Mouse (Mus musculus) CH12.LX (cell line): ENCODE measurements around the gene Kyat3. TPM values are rescaled to one million over a fixed set of nuclear protein-coding genes. Genes with fewer than 3 reads are reported as not detected.

ENCODE experiments used
- DNase-seq: peaks from one replicate; pipeline ENCODE4 v3.0.0-alpha.2; 2013; ENCODE audit errors: extremely low read depth
- H3K27ac ChIP-seq: 2 replicates; pipeline ENCODE4 v1.5.1; 2012; ENCODE audit warnings: low read depth, mild to moderate bottlenecking, control low read depth, moderate library complexity; ENCODE audit not compliant: insufficient read depth
- H3K27me3 ChIP-seq: replicated peaks from 2 replicates; pipeline ENCODE3; 2012; ENCODE audit warnings: inconsistent platforms
- H3K36me3 ChIP-seq, 2 experiments: replicated peaks in 1 of 2; 2 replicates each; pipeline versions ENCODE3 to v1.6.1; 2012; ENCODE audit warnings: inconsistent platforms in 1 of 2, low read length in 1 of 2, mild to moderate bottlenecking in 1 of 2, mixed read lengths in 1 of 2, moderate library complexity in 1 of 2; ENCODE audit not compliant: control insufficient read depth in 1 of 2, insufficient read depth in 1 of 2
- H3K4me1 ChIP-seq, 2 experiments: 2 replicates each; pipeline ENCODE4 v1.6.1; 2012; ENCODE audit warnings: inconsistent platforms in 1 of 2, moderate library complexity in 1 of 2; ENCODE audit not compliant: insufficient read depth in 2 of 2, control insufficient read depth in 1 of 2
- H3K4me2 ChIP-seq: 2 replicates; pipeline ENCODE4 v1.6.1; 2012; ENCODE audit warnings: low read depth, mild to moderate bottlenecking, control low read depth; ENCODE audit not compliant: poor library complexity, insufficient read depth, severe bottlenecking
- H3K4me3 ChIP-seq, 3 experiments: fragments of 150-350 bp in 1 of 3; sonication (generic) in 1 of 3; replicated peaks in 1 of 3; 2 replicates each; pipeline versions ENCODE3 to v1.5.1; 2011 to 2012; ENCODE audit warnings: low read depth in 2 of 3, low read length in 2 of 3, mild to moderate bottlenecking in 2 of 3, moderate library complexity in 2 of 3, control low read depth in 1 of 3, improper control_type of control experiment in 1 of 3, inconsistent platforms in 1 of 3, mixed read lengths in 1 of 3; ENCODE audit not compliant: poor library complexity in 1 of 3
- H3K79me2 ChIP-seq: replicated peaks from 2 replicates; pipeline ENCODE4 v1.6.1; 2012; ENCODE audit warnings: mild to moderate bottlenecking, moderate library complexity; ENCODE audit not compliant: control insufficient read depth, poor library complexity, insufficient read depth, severe bottlenecking; ENCODE audit errors: extremely low read depth
- H3K9ac ChIP-seq: 2 replicates; pipeline ENCODE4 v1.6.1; 2012; ENCODE audit warnings: low read depth, mild to moderate bottlenecking, control low read depth, moderate library complexity; ENCODE audit not compliant: insufficient read depth
- H3K9me3 ChIP-seq: replicated peaks from 2 replicates; pipeline ENCODE3; 2012; ENCODE audit warnings: low read length, inconsistent platforms, mixed read lengths
- CHD2 ChIP-seq: IDR thresholded peaks from 2 replicates; pipeline ENCODE4 v1.6.1; 2011; ENCODE audit warnings: low read length, improper control_type of control experiment
- ELF1 ChIP-seq: IDR thresholded peaks from 2 replicates; pipeline ENCODE4 v1.6.1; 2014; ENCODE audit warnings: low read depth, mild to moderate bottlenecking, inconsistent platforms, low read length, improper control_type of control experiment
- EP300 ChIP-seq: IDR thresholded peaks from 2 replicates; pipeline ENCODE4 v1.6.1; 2011; ENCODE audit warnings: low read length, improper control_type of control experiment
- GABPA ChIP-seq: IDR thresholded peaks from 2 replicates; pipeline ENCODE4 v1.6.1; 2012; ENCODE audit warnings: low read depth, low read length, improper control_type of control experiment, inconsistent platforms; ENCODE audit not compliant: insufficient replicate concordance
- IRF4 ChIP-seq: IDR thresholded peaks from 2 replicates; pipeline ENCODE4 v1.6.1; 2014; ENCODE audit warnings: low read depth, mild to moderate bottlenecking, inconsistent platforms, low read length, improper control_type of control experiment
- JUN ChIP-seq: IDR thresholded peaks from 2 replicates; pipeline ENCODE4 v1.6.1; 2011; ENCODE audit warnings: low read depth, mild to moderate bottlenecking, low read length, improper control_type of control experiment, moderate library complexity; ENCODE audit not compliant: insufficient read depth
- JUND ChIP-seq: conservative IDR thresholded peaks from 2 replicates; pipeline ENCODE4 v1.6.1; 2011; ENCODE audit warnings: low read depth, low read length, improper control_type of control experiment
- MAFK ChIP-seq: IDR thresholded peaks from 2 replicates; pipeline ENCODE4 v1.6.1; 2011; ENCODE audit warnings: low read length, improper control_type of control experiment; ENCODE audit not compliant: insufficient replicate concordance
- MAX ChIP-seq: IDR thresholded peaks from 2 replicates; pipeline ENCODE4 v1.6.1; 2011; ENCODE audit warnings: low read length, improper control_type of control experiment
- MAZ ChIP-seq: IDR thresholded peaks from 2 replicates; pipeline ENCODE4 v1.6.1; 2012; ENCODE audit warnings: low read depth, mild to moderate bottlenecking, inconsistent platforms, low read length, improper control_type of control experiment, moderate library complexity
- MEF2A ChIP-seq: IDR thresholded peaks from 2 replicates; pipeline ENCODE4 v1.6.1; 2014; ENCODE audit warnings: low read depth, mild to moderate bottlenecking, inconsistent platforms, low read length, improper control_type of control experiment, borderline replicate concordance
- MXI1 ChIP-seq: IDR thresholded peaks from 2 replicates; pipeline ENCODE4 v1.6.1; 2011; ENCODE audit warnings: mild to moderate bottlenecking, low read depth, low read length, improper control_type of control experiment
- MYC ChIP-seq: IDR thresholded peaks from 2 replicates; pipeline ENCODE4 v1.6.1; 2011; ENCODE audit warnings: low read depth, mild to moderate bottlenecking, improper control_type of control experiment, low read length
- NELFE ChIP-seq: IDR thresholded peaks from 2 replicates; pipeline ENCODE4 v1.6.1; 2011; ENCODE audit warnings: low read depth, low read length, improper control_type of control experiment
- PAX5 ChIP-seq: IDR thresholded peaks from 2 replicates; pipeline ENCODE4 v1.6.1; 2012; ENCODE audit warnings: low read length, inconsistent platforms, mixed read lengths
- POLR2A ChIP-seq: IDR thresholded peaks from 2 replicates; pipeline ENCODE4 v1.6.1; 2011; ENCODE audit warnings: low read depth, mild to moderate bottlenecking, improper control_type of control experiment, low read length
- RCOR1 ChIP-seq: conservative IDR thresholded peaks from 2 replicates; pipeline ENCODE4 v1.6.1; 2012; ENCODE audit warnings: low read depth, mild to moderate bottlenecking, inconsistent platforms, low read length, improper control_type of control experiment
- SIN3A ChIP-seq: IDR thresholded peaks from 2 replicates; pipeline ENCODE4 v1.6.1; 2012; ENCODE audit warnings: low read length, improper control_type of control experiment, inconsistent platforms
- SMC3 ChIP-seq: IDR thresholded peaks from 2 replicates; pipeline ENCODE4 v1.6.1; 2011; ENCODE audit warnings: low read depth, low read length, improper control_type of control experiment
- UBTF ChIP-seq: IDR thresholded peaks from 2 replicates; pipeline ENCODE4 v1.6.1; 2012; ENCODE audit warnings: low read depth, mild to moderate bottlenecking, inconsistent platforms, low read length, improper control_type of control experiment, moderate library complexity
- USF1 ChIP-seq: IDR thresholded peaks from 2 replicates; pipeline ENCODE4 v1.6.1; 2014; ENCODE audit warnings: low read depth, mild to moderate bottlenecking, inconsistent platforms, low read length, improper control_type of control experiment
- USF2 ChIP-seq: conservative IDR thresholded peaks from 2 replicates; pipeline ENCODE4 v1.6.1; 2011; ENCODE audit warnings: low read depth, low read length, improper control_type of control experiment
- ZKSCAN1 ChIP-seq: IDR thresholded peaks from 2 replicates; pipeline ENCODE4 v1.6.1; 2012; ENCODE audit warnings: low read depth, inconsistent platforms, low read length, improper control_type of control experiment, borderline replicate concordance
- ZNF384 ChIP-seq: IDR thresholded peaks from 2 replicates; pipeline ENCODE4 v1.6.1; 2012; ENCODE audit warnings: low read depth, low read length, improper control_type of control experiment, inconsistent platforms
- dilution Hi-C: fragments of 300-500 bp; cut with MboI; formaldehyde crosslinking; loops from 2 replicates; pipeline ENCODE4 v1.14.3; 2020; ENCODE audit warnings: low sequenced_read_pairs; ENCODE audit not compliant: extremely low pct_unique_long_range_greater_than_20kb, extremely low pct_ligation_motif_present
- in situ Hi-C: fragments of 300-500 bp; cut with MboI; formaldehyde crosslinking; loops from 3 replicates; pipeline ENCODE4 v1.14.3; 2019; ENCODE audit warnings: low sequenced_read_pairs, low pct_ligation_motif_present, low pct_unique_long_range_greater_than_20kb, mixed read lengths
- polyA plus RNA-seq: library from polyadenylated mRNA; unstranded; fragments of >175 nt; gene quantifications from 2 replicates; pipeline ENCODE4 v1.2.1, GENCODE M21; 2012; ENCODE audit warnings: low read depth; ENCODE audit not compliant: insufficient read length
- total RNA-seq, 2 experiments: library from RNA; depleted of rRNA; stranded (reverse); fragments of 300-350 nt in 1 of 2; fragments of >200 nt in 1 of 2; gene quantifications; 2 replicates each; pipeline ENCODE4 v1.2.3; 2012 to 2014

Kyat3 gene
- total and polyA plus RNA-seq, 3 experiments: 43.3 to 122 (median 86.1) TPM

DNA sequence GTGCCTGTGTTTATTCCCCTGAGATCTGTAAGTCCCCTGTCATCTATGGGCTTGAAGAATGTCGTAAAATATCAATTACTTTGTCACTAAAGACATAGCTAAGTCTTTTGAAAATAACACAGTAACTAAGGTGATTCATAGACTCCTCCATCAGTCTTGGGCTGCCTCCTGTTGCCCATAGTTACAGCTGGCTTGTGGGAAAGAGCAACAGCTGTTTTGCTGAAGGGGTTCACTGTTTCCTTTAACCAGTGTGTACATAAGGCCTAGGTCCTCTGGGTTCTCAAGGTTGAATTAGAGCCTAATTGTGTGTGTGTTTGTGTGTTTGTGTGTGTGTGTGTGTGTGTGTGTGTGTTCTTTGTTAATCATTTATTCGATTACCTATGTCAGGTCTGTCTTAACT, 24.6 kb downstream of the Kyat3 start:
- TF ChIP-seq MAZ: no peak
- TF ChIP-seq ELF1: no peak
- TF ChIP-seq RCOR1: no peak
- no peak for TF ChIP-seq PAX5
- TF ChIP-seq EP300: no peak
- no peak for TF ChIP-seq MAFK
- TF ChIP-seq MAX: no peak
- no peak for TF ChIP-seq GABPA
- no peak for TF ChIP-seq JUND
- no peak for TF ChIP-seq MXI1
- no peak for TF ChIP-seq MYC
- TF ChIP-seq ZKSCAN1: no peak
- TF ChIP-seq IRF4: no peak
- no peak for TF ChIP-seq SIN3A
- TF ChIP-seq POLR2A: no peak
- TF ChIP-seq SMC3: no peak
- TF ChIP-seq NELFE: no peak
- in situ Hi-C loops: no loop called here

GRCm38 (mm10) chr3:142725969-142726672, 25.3 kb downstream of the Kyat3 start:
- in situ Hi-C loops: no loop called here
- H3K4me1 ChIP-seq: no peaks in the 10 kb centered on the region
- no peak overlapping the region for H3K4me3 ChIP-seq
- no peaks in the 10 kb centered on the region for H3K27me3 ChIP-seq
- no peak overlapping the region for H3K27ac ChIP-seq
- H3K9ac ChIP-seq: no peak overlapping the region
- TF ChIP-seq ZKSCAN1: no peak
- no peak for TF ChIP-seq CHD2
- TF ChIP-seq USF1: no peak
- TF ChIP-seq JUND: no peak
- TF ChIP-seq USF2: no peak
- no peak for TF ChIP-seq ELF1
- TF ChIP-seq MAX: no peak
- no peak for TF ChIP-seq MYC
- no peak for TF ChIP-seq RCOR1
- TF ChIP-seq MEF2A: no peak
- no peak for TF ChIP-seq JUN
- no peak for TF ChIP-seq ZNF384
- TF ChIP-seq UBTF: no peak
- TF ChIP-seq, all 38 proteins: peak for 0
- dilution Hi-C loops: no loop called here
- Histone ChIP-seq H3K79me2 (no peaks in the 10 kb centered on the region), H3K4me2 (no peak overlapping the region), H3K36me3 (peaks cover 8 to 85% of the 10 kb centered on the region in 2 experiments), H3K9me3 (peaks cover 6% of the 10 kb centered on the region)
- DNase-seq: no peak

More for the DNA sequence above, 24.6 kb downstream of the Kyat3 start:
- dilution Hi-C loops: no loop called here
- DNase-seq: no peak
- Histone ChIP-seq H3K4me2 (no peak overlapping the region), H3K4me1 (no peaks in the 10 kb centered on the region), H3K9me3 (peaks cover 6% of the 10 kb centered on the region), H3K27ac (no peak overlapping the region), H3K36me3 (peaks cover 9 to 85% of the 10 kb centered on the region in 2 experiments), H3K27me3 (no peaks in the 10 kb centered on the region), H3K9ac (no peak overlapping the region), H3K4me3 (no peak overlapping the region), H3K79me2 (no peaks in the 10 kb centered on the region)
